Mouse (Mus musculus) forebrain, postnatal 0 days (tissue): ENCODE measurements around the gene Tmem86a. TPM values are rescaled to one million over a fixed set of nuclear protein-coding genes. Genes with fewer than 3 reads are reported as not detected.
A peak's percentile ranks its signal among the peaks of the same experiment; 100 is the strongest.

ENCODE experiments used
- ATAC-seq: fragments of 200-750 bp; cut with Nextera tagmentation; 2 replicates; pipeline ENCODE4 v1.8.0; 2017; ENCODE audit warnings: mild to moderate bottlenecking, moderate library complexity
- DNase-seq: peaks from one replicate; pipeline ENCODE4 v3.0.0-alpha.2; 2015
- H3K27ac ChIP-seq: fragments of 300-500 bp; sonication (generic); 2 replicates; pipeline ENCODE4 v1.5.1; 2014; ENCODE audit warnings: low read depth, mild to moderate bottlenecking, antibody characterized with exemption, low read length, moderate library complexity, mixed read lengths
- H3K27me3 ChIP-seq: fragments of 300-500 bp; sonication (generic); 2 replicates; pipeline ENCODE4 v1.6.1; 2014; ENCODE audit warnings: mild to moderate bottlenecking, low read length, mixed read lengths; ENCODE audit not compliant: insufficient read depth
- H3K36me3 ChIP-seq: fragments of 300-500 bp; sonication (generic); 2 replicates; pipeline ENCODE4 v1.6.1; 2014; ENCODE audit warnings: mild to moderate bottlenecking, moderate library complexity; ENCODE audit not compliant: insufficient read depth
- H3K4me1 ChIP-seq: fragments of 300-500 bp; sonication (generic); 2 replicates; pipeline ENCODE4 v1.6.1; 2014; ENCODE audit warnings: antibody characterized with exemption; ENCODE audit not compliant: insufficient read depth
- H3K4me2 ChIP-seq: fragments of 300-500 bp; sonication (generic); 2 replicates; pipeline ENCODE4 v1.6.1; 2014; ENCODE audit warnings: low read depth, mild to moderate bottlenecking, moderate library complexity
- H3K4me3 ChIP-seq: fragments of 300-500 bp; sonication (generic); 2 replicates; pipeline ENCODE4 v1.5.1; 2014; ENCODE audit warnings: low read depth, low read length, mixed read lengths
- H3K9ac ChIP-seq: fragments of 300-500 bp; sonication (generic); 2 replicates; pipeline ENCODE4 v1.6.1; 2014; ENCODE audit warnings: mild to moderate bottlenecking
- H3K9me3 ChIP-seq: fragments of 300-500 bp; sonication (generic); 2 replicates; pipeline ENCODE4 v1.6.1; 2016; ENCODE audit warnings: low read length
- CTCF ChIP-seq: sonication (generic); IDR thresholded peaks from 2 replicates; pipeline ENCODE4 v1.5.1; 2016; ENCODE audit warnings: antibody characterized with exemption, control low read depth, low read depth
- WGBS: fragments of 180-500 bp; shearing (Covaris S2); extraction: QIAGEN DNeasy Blood & Tissue Kit; methylation state at CpG from one replicate; pipeline ENCODE4 v1.1.7; 2014; 5-methylcytosine and 5-hydroxymethylcytosine counted together
- polyA plus RNA-seq: library from polyadenylated mRNA; unstranded; fragments of >200 nt; fragmentation: Nextera tagmentation; extraction: Ambion mirVana; gene quantifications from 2 replicates; pipeline ENCODE4 v1.2.1, GENCODE M21; 2015
- total RNA-seq: library from RNA; depleted of rRNA; stranded (reverse); fragments of >200 nt; gene quantifications from 2 replicates; pipeline ENCODE4 v1.2.3, GENCODE M21; 2014

Tmem86a gene
- total and polyA plus RNA-seq, 2 experiments from 2014 or later = 12.0 to 32.9 TPM

- Histone ChIP-seq H3K27ac (no peak overlapping the region), H3K36me3 (no peaks in the 10 kb centered on the region), H3K4me1 (no peaks in the 10 kb centered on the region), H3K4me2 (no peak overlapping the region), H3K9me3 (no peaks in the 10 kb centered on the region), H3K27me3 (no peaks in the 10 kb centered on the region), H3K9ac (no peak overlapping the region), H3K4me3 (no peak overlapping the region)
- DNase-seq (no peak), ATAC-seq (no peak)
- no peak for TF ChIP-seq CTCF
- 90% methylated on average over 1 of the region's 1 CpGs for WGBS
These were observed 22.9 kb upstream of the Tmem86a start for GRCm38 (mm10) chr7:47027520-47027919.

GRCm38 (mm10) chr7:47030517-47031193, 19.7 kb upstream of the Tmem86a start:
- Histone ChIP-seq H3K27ac (no peak overlapping the region), H3K36me3 (no peaks in the 10 kb centered on the region), H3K9ac (no peak overlapping the region), H3K9me3 (no peaks in the 10 kb centered on the region), H3K4me2 (no peak overlapping the region), H3K27me3 (no peaks in the 10 kb centered on the region), H3K4me1 (no peaks in the 10 kb centered on the region), H3K4me3 (no peak overlapping the region)
- ATAC-seq = peak; percentile 59; the same call in 1 of the 2 replicates
- 51% methylated on average over 9 of the region's 9 CpGs for WGBS
- peak; percentile 32 for DNase-seq
- TF ChIP-seq CTCF = no peak

- TF ChIP-seq CTCF = no peak
- H3K9ac ChIP-seq = no peak overlapping the region
- no peak overlapping the region for H3K4me3 ChIP-seq
- 66% methylated on average over 4 of the region's 4 CpGs for WGBS
- no peaks in the 10 kb centered on the region for H3K27me3 ChIP-seq
- no peaks in the 10 kb centered on the region for H3K36me3 ChIP-seq
- no peaks in the 10 kb centered on the region for H3K4me1 ChIP-seq
- H3K4me2 ChIP-seq = no peak overlapping the region
- no peaks in the 10 kb centered on the region for H3K9me3 ChIP-seq
- DNase-seq (no peak), ATAC-seq (no peak)
- H3K27ac ChIP-seq = no peak overlapping the region
These were observed 19.0 kb upstream of the Tmem86a start for GRCm38 (mm10) chr7:47031371-47031770.

- ATAC-seq (no peak), DNase-seq (no peak)
- H3K9ac ChIP-seq = no peak overlapping the region
- TF ChIP-seq CTCF = no peak
- H3K9me3 ChIP-seq = no peaks in the 10 kb centered on the region
- H3K36me3 ChIP-seq = no peaks in the 10 kb centered on the region
- no peaks in the 10 kb centered on the region for H3K27me3 ChIP-seq
- H3K4me2 ChIP-seq = no peak overlapping the region
- H3K4me3 ChIP-seq = no peak overlapping the region
- WGBS = 91% methylated on average over 4 of the region's 4 CpGs
- no peaks in the 10 kb centered on the region for H3K4me1 ChIP-seq
- H3K27ac ChIP-seq = no peak overlapping the region
These were observed 15.5 kb upstream of the Tmem86a start for GRCm38 (mm10) chr7:47034785-47035384.

- Histone ChIP-seq H3K27ac (no peak overlapping the region), H3K4me3 (no peak overlapping the region), H3K36me3 (no peaks in the 10 kb centered on the region), H3K9me3 (no peaks in the 10 kb centered on the region), H3K4me1 (no peaks in the 10 kb centered on the region), H3K27me3 (no peaks in the 10 kb centered on the region), H3K4me2 (no peak overlapping the region), H3K9ac (no peak overlapping the region)
- no peak for TF ChIP-seq CTCF
- 73% methylated on average over 8 of the region's 8 CpGs for WGBS
- ATAC-seq (no peak), DNase-seq (no peak)
These were observed 15.0 kb upstream of the Tmem86a start for GRCm38 (mm10) chr7:47035426-47035825.

- Histone ChIP-seq H3K27me3 (no peaks in the 10 kb centered on the region), H3K4me2 (no peak overlapping the region), H3K36me3 (no peaks in the 10 kb centered on the region), H3K9me3 (no peaks in the 10 kb centered on the region), H3K4me3 (no peak overlapping the region), H3K4me1 (no peaks in the 10 kb centered on the region), H3K9ac (no peak overlapping the region), H3K27ac (no peak overlapping the region)
- DNase-seq (no peak), ATAC-seq (no peak)
- WGBS = 87% methylated on average over 3 of the region's 3 CpGs
- no peak for TF ChIP-seq CTCF
These were observed 8.7 kb upstream of the Tmem86a start for GRCm38 (mm10) chr7:47041706-47042105.

GRCm38 (mm10) chr7:47042121-47042520, 8.3 kb upstream of the Tmem86a start:
- Histone ChIP-seq H3K4me1 (no peaks in the 10 kb centered on the region), H3K27ac (no peak overlapping the region), H3K27me3 (no peaks in the 10 kb centered on the region), H3K9ac (no peak overlapping the region), H3K36me3 (no peaks in the 10 kb centered on the region), H3K4me3 (no peak overlapping the region), H3K4me2 (no peak overlapping the region), H3K9me3 (no peaks in the 10 kb centered on the region)
- no peak for ATAC-seq
- no peak for DNase-seq
- no peak for TF ChIP-seq CTCF
- WGBS = 79% methylated on average over 4 of the region's 4 CpGs
